Comparison of ENCODE assay signal across 31 mouse cellular contexts in genomic region chr6:126732645-126733044, GRCm38 (mm10). TPM values are rescaled to one million over a fixed set of nuclear protein-coding genes. Genes with fewer than 3 reads are reported as not detected.
DNase-seq lines count a peak whose midpoint lies in the region; ATAC-seq and TF ChIP-seq lines count a peak whose summit lies in the region.
"Had no signal": no experiment of that assay in that cellular context is flagged by ENCODE, and none has a peak within 500 bp of the region (broad histone marks: within the 10 kb centered on the region; RNA-seq: fewer than 3 reads in every experiment).

No protein-coding gene starts in this region.

- intact Hi-C loops in left cerebral cortex, adult 2 months (cut with DNase I) = no loop called here

- peak; percentile 22; the same call in 1 of the 2 replicates for ATAC-seq in frontal cortex, adult (ENCODE audit: low TSS enrichment)
- ATAC-seq: intestine, embryonic 15.5 days had no signal

- H3K27ac ChIP-seq in left cerebral cortex, adult 2 months = peak overlapping the region; percentile 70
- H3K27ac ChIP-seq: embryonic facial prominence, embryonic 10.5 days; embryonic facial prominence, embryonic 15.5 days; heart, embryonic 10.5 days; heart, embryonic 15.5 days; hindbrain, embryonic 13.5 days; intestine, embryonic 15.5 days; liver, embryonic 14.5 days; macrophage had no signal

- no peak for TF ChIP-seq CTCF in left cerebral cortex, adult 2 months (IDR thresholded peaks at IDR 0.05)

- no peak for DNase-seq in frontal cortex, postnatal 10 days (ENCODE audit: low spot score in 2 of 2)
- DNase-seq in left cerebral cortex, adult 2 months (ENCODE audit: extremely low spot score in 1 of 2, low spot score in 2 of 2) = no peak
- DNase-seq in left cerebral cortex, adult 18-20 months (ENCODE audit: low spot score in 2 of 2) = no peak
- peak; percentile 80 for DNase-seq in retina, postnatal 1 day
- DNase-seq in retina, embryonic 14.5 days (ENCODE audit: low spot score) = no peak
- DNase-seq in adrenal gland, postnatal 36 days = no peak
- DNase-seq: adrenal gland, adult 2 months; B cell, adult 2 months; cerebellum, adult 11 months; cerebellum, postnatal 14 days; gastrocnemius, postnatal 25 days; heart, adult 11 months; kidney, adult 2 months; kidney, postnatal 36 days; layer of hippocampus, postnatal 36 days; liver; lung, adult 2 months; lung, postnatal 10 days; thymus, adult 2 months; thymus, postnatal 4 days had no signal

- peak overlapping the region; percentile 45 for H3K4me3 ChIP-seq in left cerebral cortex, adult 2 months
- H3K4me3 ChIP-seq: embryonic facial prominence, embryonic 10.5 days; embryonic facial prominence, embryonic 15.5 days; heart, embryonic 10.5 days; heart, embryonic 15.5 days; hindbrain, embryonic 13.5 days; intestine, embryonic 15.5 days had no signal

RNA-seq across cellular contexts. Expression of gene Kcna6, which starts 7.8 kb away (rescaled TPM):
- 10 to 100 TPM; 56.3 to 65.4 TPM for total RNA-seq in left cerebral cortex, adult 2 months (2021)
- total RNA-seq in left cerebral cortex, adult 18-20 months (2021) = 10 to 100 TPM; 63.3 to 65.8 TPM
- 1 to 10 TPM; 1.3 to 1.7 TPM for total RNA-seq in adrenal gland, postnatal 36 days (2021)
- total RNA-seq: megakaryocyte-erythroid progenitor cell, adult 5-6 weeks; monocyte, adult 5-6 weeks had no signal

Comparison
In these comparisons a context has a peak if more than half of its experiments do, and no peak if none do; other contexts are left out.
1. RNA of gene Kcna6, which starts 7.8 kb away (total RNA-seq): 63.3 to 65.8 TPM in left cerebral cortex, adult 18-20 months and 56.3 to 65.4 TPM in left cerebral cortex, adult 2 months; 1.3 to 1.7 TPM in adrenal gland, postnatal 36 days; every median in the first group is over 10 times any median in the second.